Mouse (Mus musculus) right cerebral cortex, postnatal 4 days (tissue): ENCODE measurements around the gene Ankrd63.

Experiments
- DNase-seq: peaks from one replicate; pipeline ENCODE4 v3.0.0-alpha.2; 2022

Ankrd63 gene

GRCm38 (mm10) chr2:118687791-118688190, 16.0 kb downstream of the Ankrd63 start:
- DNase-seq, result no peak

DNA sequence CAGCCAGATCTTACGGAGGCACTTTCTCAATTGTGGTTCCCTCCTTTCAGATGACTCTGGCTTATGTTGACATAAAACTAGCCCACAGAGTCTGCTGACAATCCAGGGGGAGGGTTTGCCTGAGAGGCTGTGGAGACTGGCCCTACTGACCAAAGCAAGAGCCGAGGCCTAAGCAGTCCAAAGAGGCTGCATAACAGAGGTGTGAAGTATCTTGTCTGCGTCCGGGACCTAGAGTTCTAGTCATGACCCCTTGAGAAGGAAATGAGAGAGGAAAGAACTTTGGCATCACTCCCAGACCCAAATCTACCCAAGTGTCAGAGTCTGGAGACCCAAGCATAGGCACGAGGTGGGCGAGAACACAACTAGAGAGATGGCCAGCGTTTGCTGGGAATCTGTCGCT, 17.1 kb downstream of the Ankrd63 start:
- no peak for DNase-seq

GRCm38 (mm10) chr2:118685088-118685487, 18.7 kb downstream of the Ankrd63 start:
- DNase-seq, result no peak

- DNase-seq, result no peak
These were observed 21.1 kb downstream of the Ankrd63 start for GRCm38 (mm10) chr2:118682544-118683260.

DNA sequence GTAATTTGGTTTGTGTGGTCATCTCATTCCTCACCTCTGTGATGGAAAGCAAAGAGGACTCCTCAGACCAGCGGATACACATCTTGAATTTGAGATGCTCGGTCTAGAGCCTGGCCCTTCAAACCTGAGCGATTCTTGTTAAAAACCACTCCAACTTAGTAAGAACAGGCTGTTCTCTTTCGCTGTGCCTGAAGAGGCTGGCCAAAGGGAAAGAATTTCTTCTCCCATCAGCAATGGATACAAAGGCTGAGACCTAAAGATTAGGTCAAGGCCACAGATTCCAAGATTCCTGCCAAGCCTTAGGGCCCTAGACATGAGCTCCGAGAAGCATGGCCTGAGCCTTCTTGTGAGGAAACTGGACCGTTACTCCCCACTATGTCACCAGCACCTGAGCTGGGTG, 22.8 kb downstream of the Ankrd63 start:
- DNase-seq, result no peak

DNA sequence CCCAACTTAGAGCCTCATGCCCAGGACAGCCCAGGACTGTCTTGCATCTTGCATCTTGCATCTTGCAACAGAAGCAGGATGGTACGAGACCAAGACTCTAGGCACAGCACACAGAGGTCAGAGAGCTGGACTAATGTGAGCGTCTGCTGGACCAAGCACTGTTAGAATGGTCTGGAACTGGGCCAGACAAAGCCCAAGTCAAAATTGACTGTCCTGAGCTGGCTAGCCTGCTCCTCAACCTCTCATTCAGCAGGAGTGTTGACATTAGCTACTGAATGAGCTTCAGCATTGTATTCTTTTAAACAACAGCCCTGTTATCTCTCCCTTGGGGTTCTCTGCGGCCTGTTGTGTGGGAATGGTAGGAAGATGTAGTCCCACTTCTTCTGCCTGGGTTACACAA, 24.2 kb downstream of the Ankrd63 start:
- DNase-seq, result no peak

DNA sequence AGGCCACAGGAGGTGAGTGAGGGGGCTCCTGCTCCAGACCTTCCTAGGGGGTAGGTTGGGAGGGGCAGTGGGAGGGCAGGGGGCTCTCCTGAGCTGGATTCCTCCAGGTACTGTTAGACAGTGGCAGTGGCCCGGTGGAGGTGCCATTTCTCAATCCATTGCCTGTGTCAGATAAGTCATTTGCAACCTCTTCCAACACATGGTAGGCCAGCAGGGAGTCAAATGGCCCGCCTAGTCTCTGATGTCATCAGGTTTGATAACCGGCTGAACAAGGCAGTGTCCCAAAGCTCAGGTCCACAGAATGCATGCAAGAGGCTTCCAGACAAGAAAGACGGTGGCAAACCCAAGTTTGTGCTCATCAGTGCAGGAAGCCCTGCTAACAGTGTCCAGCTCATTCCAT, 25.9 kb downstream of the Ankrd63 start:
- no peak for DNase-seq

- DNase-seq, result peak; percentile 55
These were observed 26.7 kb downstream of the Ankrd63 start for GRCm38 (mm10) chr2:118676839-118677741.

DNA sequence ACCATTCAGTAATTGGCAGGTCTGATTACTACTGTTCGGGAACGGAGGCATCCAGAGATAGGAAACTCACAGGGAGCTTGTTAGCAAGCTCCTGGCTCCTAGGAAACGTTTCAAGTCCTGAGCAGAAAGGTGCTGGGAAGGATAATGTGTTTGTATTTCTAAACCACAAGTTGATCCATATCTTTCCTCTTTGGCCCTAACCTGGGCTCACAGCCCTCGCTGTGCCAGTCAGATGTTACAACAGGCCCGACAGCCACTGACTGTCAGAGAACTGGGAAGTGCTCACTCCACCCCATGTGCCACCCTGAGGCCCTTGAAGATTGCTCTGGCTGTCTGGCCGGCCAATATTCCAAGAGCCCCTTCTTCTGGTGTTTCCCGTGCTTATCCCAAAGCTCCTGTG, 29.3 kb downstream of the Ankrd63 start:
- DNase-seq, result no peak

- DNase-seq, result no peak
These were observed 29.9 kb downstream of the Ankrd63 start for GRCm38 (mm10) chr2:118673686-118674465.

- DNase-seq, result no peak
These were observed 32.0 kb downstream of the Ankrd63 start for GRCm38 (mm10) chr2:118671728-118672127.

DNA sequence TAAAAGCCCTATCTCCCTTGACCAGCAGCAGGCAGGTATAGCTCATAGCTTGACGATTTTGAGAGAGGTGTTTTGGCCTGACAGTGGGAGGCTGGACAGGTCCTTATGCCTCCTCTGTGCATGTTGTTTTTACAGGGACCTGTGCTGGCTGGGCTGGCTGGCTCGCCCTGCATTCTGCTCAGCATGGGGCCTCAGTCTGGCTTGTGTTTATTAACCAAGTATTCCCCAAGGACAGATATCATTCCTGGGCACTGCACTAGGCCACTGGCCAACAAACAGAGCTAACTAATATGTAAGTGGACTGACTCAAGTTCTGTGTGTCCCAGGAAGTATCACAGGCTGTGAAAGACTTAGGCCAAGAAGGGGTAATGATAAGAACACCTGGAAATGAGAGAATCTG, 34.0 kb downstream of the Ankrd63 start:
- no peak for DNase-seq

DNA sequence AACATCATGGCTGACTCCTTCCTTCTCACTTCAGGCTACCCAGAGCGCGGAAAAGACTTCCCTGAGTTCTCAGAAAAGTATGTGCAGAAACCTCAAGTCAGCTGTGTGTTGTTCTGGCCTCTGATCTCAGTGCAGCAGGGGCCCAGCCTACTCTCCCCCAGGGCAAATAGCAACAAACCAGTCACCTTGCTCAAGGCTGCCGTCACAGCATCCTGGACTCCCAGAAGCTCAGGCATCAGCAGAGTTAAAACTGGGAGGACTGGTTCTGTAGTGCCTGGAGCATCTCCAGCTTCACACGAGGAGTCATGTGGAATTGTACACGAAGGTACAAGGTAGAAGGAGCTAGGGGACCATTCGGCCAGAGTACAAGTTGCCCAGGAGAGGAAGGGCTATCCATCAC, 34.5 kb downstream of the Ankrd63 start:
- no peak for DNase-seq

DNA sequence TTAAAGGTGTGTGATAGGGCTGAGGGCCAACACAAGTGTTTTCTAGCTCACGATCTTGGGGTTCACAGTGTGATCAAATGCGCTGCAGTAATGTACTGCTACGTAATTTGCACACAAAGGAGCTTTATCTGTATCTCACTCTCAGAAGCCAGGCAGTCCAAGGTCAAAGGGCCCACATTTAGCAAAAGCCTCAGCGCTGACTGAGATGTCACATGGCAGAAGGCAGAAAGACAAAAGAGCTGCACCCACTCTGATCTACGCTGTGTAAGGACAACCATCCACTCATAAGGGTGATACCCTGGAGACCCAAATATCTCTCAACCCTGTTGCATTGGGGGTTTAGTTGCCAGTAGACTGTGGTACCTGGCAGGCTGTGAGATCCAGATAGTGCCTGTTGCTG, 36.6 kb downstream of the Ankrd63 start:
- DNase-seq, result no peak

DNA sequence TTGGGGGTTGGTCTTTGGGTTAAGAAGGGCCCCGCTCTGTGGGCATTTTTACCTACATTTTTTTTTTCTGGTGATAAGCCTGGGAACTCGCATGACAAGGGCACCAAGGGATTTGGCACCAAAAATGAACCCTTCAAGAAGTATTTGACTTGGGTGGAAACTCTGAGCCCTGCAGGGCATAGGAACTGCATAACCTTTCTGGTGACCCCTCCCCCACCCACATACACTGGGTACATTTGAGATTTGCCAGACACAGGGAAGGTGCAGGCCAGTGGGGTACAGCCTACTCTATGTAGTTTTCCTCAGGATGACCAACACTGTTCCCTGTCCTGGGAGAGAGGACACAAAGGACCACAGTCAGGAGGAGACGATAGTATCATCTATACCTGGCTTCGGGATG, 38.1 kb downstream of the Ankrd63 start:
- DNase-seq, result no peak

- no peak for DNase-seq
These were observed 38.7 kb downstream of the Ankrd63 start for GRCm38 (mm10) chr2:118664975-118665516.

DNA sequence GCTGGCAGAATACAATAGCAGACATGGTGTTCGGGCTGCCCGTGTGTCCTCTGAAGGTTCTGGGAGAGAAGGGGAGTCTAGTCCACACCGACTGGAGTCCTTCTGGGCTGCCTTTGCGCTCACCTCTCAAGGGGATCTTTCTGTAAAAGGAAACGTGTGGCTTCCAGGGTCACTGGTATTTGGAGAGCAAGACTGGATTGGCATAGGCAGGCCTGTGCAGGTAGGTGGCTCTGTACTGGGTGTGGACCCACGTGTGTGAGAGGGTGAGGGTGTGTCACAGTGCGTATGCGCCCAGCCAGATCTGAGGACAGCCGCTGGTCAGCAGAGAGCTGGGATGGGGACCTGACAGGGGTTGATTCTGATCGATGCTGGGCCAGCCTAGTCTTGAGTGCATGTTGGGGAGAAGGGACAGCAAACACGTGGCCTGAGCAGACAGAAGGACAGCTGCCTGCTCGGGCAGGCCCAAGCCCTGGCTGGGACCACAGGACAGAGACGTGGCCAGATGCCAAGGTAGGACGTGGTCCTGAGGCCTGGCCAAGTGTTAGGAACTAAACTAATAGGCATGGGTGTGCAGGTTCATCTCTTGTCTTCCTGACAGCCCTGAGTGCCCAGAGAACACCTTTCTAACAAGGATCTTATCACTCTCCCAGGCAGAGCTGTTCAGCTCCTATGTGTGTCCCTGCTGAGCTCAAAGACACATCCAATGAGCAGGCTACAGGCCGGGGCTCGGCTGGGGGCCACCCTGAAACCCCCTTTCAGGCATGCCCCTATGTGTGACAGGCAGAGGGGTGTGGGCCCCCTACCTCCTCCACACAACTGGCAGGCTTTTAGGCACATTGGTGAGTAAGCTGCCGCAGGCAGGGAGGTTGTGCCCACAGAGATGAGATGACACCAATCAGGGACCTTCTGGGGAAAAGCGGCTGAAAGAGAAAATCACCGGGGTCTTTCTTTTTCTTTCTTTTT, 39.7 kb downstream of the Ankrd63 start:
- DNase-seq, result peak; percentile 38

- DNase-seq, result peak; percentile 54
These were observed 40.6 kb downstream of the Ankrd63 start, which contains the start of gene Pak6 for GRCm38 (mm10) chr2:118662902-118663803. TSS of gene Pak6 (plus strand) at chr2:118663303.

DNA sequence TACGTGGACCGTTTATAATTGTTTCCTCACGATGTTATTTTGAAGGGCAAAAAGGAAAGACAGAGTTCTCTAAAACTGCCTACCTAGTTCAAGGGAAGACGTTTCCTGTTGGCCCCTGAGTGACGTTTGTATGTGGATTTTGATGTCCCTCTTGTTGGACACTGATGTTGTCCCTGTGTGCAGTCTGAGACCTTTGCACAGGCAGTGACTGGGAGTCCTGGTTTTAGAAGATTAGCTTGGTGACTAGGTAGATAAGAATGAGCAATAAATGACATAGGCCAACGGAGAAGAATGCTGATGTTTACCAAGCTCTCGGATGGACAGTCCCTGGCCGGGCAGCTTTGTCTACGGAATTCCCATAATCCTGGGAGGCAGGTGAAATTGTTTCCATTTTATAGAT, 41.9 kb downstream of the Ankrd63 start:
- no peak for DNase-seq

GRCm38 (mm10) chr2:118659998-118660452, 43.7 kb downstream of the Ankrd63 start:
- DNase-seq, result peak; percentile 25

GRCm38 (mm10) chr2:118659493-118659892, 44.3 kb downstream of the Ankrd63 start:
- DNase-seq, result no peak
